Mouse (Mus musculus) hindbrain, embryonic 16.5 days (tissue): ENCODE measurements around the gene Gm10840. TPM values are rescaled to one million over a fixed set of nuclear protein-coding genes. Genes with fewer than 3 reads are reported as not detected.

Experiments used
- ATAC-seq: fragments of 200-750 bp; cut with Nextera tagmentation; 2 replicates; pipeline ENCODE4 v1.8.0; 2017; ENCODE audit warnings: moderate TSS enrichment, moderate library complexity
- H3K27ac ChIP-seq: fragments of 300-500 bp; sonication (generic); 2 replicates; pipeline ENCODE4 v1.5.1; 2014; ENCODE audit warnings: low read depth, mild to moderate bottlenecking, control low read depth, low read length, moderate library complexity
- H3K27me3 ChIP-seq: fragments of 300-500 bp; sonication (generic); replicated peaks from 2 replicates; pipeline ENCODE4 v1.6.1; 2014; ENCODE audit warnings: low read length; ENCODE audit not compliant: control insufficient read depth, insufficient read depth
- H3K36me3 ChIP-seq: fragments of 300-500 bp; sonication (generic); 2 replicates; pipeline ENCODE4 v1.6.1; 2014; ENCODE audit warnings: mild to moderate bottlenecking, low read length, moderate library complexity, mixed read lengths; ENCODE audit not compliant: control insufficient read depth, insufficient read depth
- H3K4me1 ChIP-seq: fragments of 300-500 bp; sonication (generic); 2 replicates; pipeline ENCODE4 v1.6.1; 2014; ENCODE audit warnings: low read depth, low read length; ENCODE audit not compliant: control insufficient read depth, insufficient read depth
- H3K4me2 ChIP-seq: fragments of 300-500 bp; sonication (generic); 2 replicates; pipeline ENCODE4 v1.6.1; 2014; ENCODE audit warnings: mild to moderate bottlenecking, low read length, control low read depth, moderate library complexity
- H3K4me3 ChIP-seq: fragments of 300-500 bp; sonication (generic); 2 replicates; pipeline ENCODE4 v1.5.1; 2014; ENCODE audit warnings: mild to moderate bottlenecking, low read length, control low read depth, moderate library complexity
- H3K9ac ChIP-seq: fragments of 300-500 bp; sonication (generic); 2 replicates; pipeline ENCODE4 v1.6.1; 2014; ENCODE audit warnings: low read depth, mild to moderate bottlenecking, control low read depth, low read length, moderate library complexity
- H3K9me3 ChIP-seq: fragments of 300-500 bp; sonication (generic); 2 replicates; pipeline ENCODE4 v1.6.1; 2014; ENCODE audit warnings: mild to moderate bottlenecking, low read length, moderate library complexity; ENCODE audit not compliant: control insufficient read depth
- WGBS: fragments of 180-500 bp; shearing (Covaris S2); extraction: QIAGEN DNeasy Blood & Tissue Kit; methylation state at CpG from one replicate; pipeline ENCODE4 v1.1.7; 2014; 5-methylcytosine and 5-hydroxymethylcytosine counted together
- polyA plus RNA-seq: library from polyadenylated mRNA; unstranded; fragments of >200 nt; fragmentation: Nextera tagmentation; extraction: Ambion mirVana; gene quantifications from 2 replicates; pipeline ENCODE4 v1.2.1, GENCODE M21; 2015

Gm10840 gene
- polyA plus RNA-seq, 1 experiment from 2014 or later = not detected

DNA sequence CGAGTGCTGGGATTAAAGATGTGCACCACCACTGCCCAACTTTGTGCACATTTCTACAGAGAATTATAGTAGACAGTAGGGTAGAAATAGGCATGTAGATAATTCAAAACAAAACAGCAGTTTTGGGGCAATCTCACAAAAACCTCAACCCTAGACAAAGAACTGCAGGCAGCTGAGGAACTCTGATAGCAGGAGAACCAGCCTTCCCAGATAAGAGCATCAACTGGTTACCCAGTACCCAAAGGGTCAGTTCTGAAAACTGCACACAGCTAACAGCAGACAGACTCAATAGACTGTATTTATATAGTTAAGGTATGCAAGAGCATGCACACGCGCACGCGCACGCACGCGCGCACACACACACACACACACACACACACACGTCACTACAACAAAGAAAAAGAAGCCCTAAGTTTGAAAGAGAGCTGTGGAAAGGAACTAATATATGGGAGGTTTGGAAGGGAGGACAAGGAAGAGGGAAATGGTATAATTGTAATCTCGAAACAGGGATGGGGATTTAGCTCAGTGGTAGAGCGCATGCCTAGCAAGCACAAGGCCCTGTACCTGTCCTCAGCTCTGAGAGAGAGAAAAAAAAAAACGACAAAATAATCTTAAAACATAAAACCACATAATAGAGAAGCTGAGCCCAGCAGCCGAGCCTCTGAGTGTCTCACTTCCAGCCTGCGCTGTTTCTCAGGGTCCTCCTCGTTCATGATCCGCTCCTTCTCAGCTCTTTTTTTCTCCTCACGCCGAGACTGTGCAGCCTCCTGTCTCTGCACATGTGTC, 40.9 kb downstream of the Gm10840 start:
- WGBS = 92% methylated on average over 19 of the region's 19 CpGs
- Histone ChIP-seq H3K4me2 (no peak overlapping the region), H3K9ac (no peak overlapping the region), H3K27ac (no peak overlapping the region), H3K36me3 (peaks cover 48% of the 10 kb centered on the region), H3K27me3 (no peaks in the 10 kb centered on the region), H3K4me1 (no peaks in the 10 kb centered on the region), H3K9me3 (no peaks in the 10 kb centered on the region), H3K4me3 (no peak overlapping the region)
- no peak for ATAC-seq

GRCm38 (mm10) chr11:106202123-106202465, 41.4 kb downstream of the Gm10840 start, which contains the start of gene Strada:
Gene Strada (minus strand): TSS chr11:106202168.
- Histone ChIP-seq H3K4me2 (no peak within 1 kb of the TSS), H3K36me3 (peaks cover 54% of the 10 kb centered on the region), H3K4me1 (no peaks in the 10 kb centered on the region), H3K9me3 (no peaks in the 10 kb centered on the region), H3K9ac (no peak within 1 kb of the TSS), H3K27ac (no peak within 1 kb of the TSS), H3K27me3 (no peaks in the 10 kb centered on the region), H3K4me3 (no peak within 1 kb of the TSS)
- no peak for ATAC-seq
- WGBS = 90% methylated on average over 5 of the region's 5 CpGs

Other genes starting within 250 kb of the Gm10840 start
- 63.8 and 65.4 TPM in 2 replicates for gene Cyb561, start 207.5 kb upstream of the Gm10840 start, polyA plus RNA-seq
- gene Ace, start 192.9 kb upstream of the Gm10840 start, polyA plus RNA-seq = 8.6 and 9.9 TPM in 2 replicates
- gene Ace3, start 166.2 kb upstream of the Gm10840 start, polyA plus RNA-seq = 0.06 TPM in 1 of 2 replicates, not detected in the other
- gene Kcnh6, start 152.7 kb upstream of the Gm10840 start, polyA plus RNA-seq = 2.7 and 3.1 TPM in 2 replicates
- gene Dcaf7, start 124.0 kb upstream of the Gm10840 start, polyA plus RNA-seq = 152 and 179 TPM in 2 replicates
- gene Taco1, start 94.8 kb upstream of the Gm10840 start, polyA plus RNA-seq = 7.4 and 7.8 TPM in 2 replicates
- gene Map3k3, start 76.2 kb upstream of the Gm10840 start, polyA plus RNA-seq = 6.2 and 11.9 TPM in 2 replicates
- 142 and 161 TPM in 2 replicates for gene Limd2, start within 50 bp of the Gm10840 start, polyA plus RNA-seq
- gene Strada, start 41.3 kb downstream of the Gm10840 start, polyA plus RNA-seq = 28.6 and 30.1 TPM in 2 replicates
- 109 and 113 TPM in 2 replicates for gene Ccdc47, start 55.5 kb downstream of the Gm10840 start, polyA plus RNA-seq
- gene Ddx42, start 56.1 kb downstream of the Gm10840 start, polyA plus RNA-seq = 77.9 and 87.4 TPM in 2 replicates
- 31.6 and 35.0 TPM in 2 replicates for gene Ftsj3, start 95.2 kb downstream of the Gm10840 start, polyA plus RNA-seq
- gene Psmc5, start 95.3 kb downstream of the Gm10840 start, polyA plus RNA-seq = 303 and 330 TPM in 2 replicates
- 9.6 and 11.2 TPM in 2 replicates for gene Smarcd2, start 112.1 kb downstream of the Gm10840 start, polyA plus RNA-seq
- 0.06 and 0.14 TPM in 2 replicates for gene Tcam1, start 115.8 kb downstream of the Gm10840 start, polyA plus RNA-seq
- gene Gh, start 141.0 kb downstream of the Gm10840 start, polyA plus RNA-seq = 0.61 TPM in 1 of 2 replicates, not detected in the other
- gene Cd79b, start 153.9 kb downstream of the Gm10840 start, polyA plus RNA-seq = 0.85 and 1.5 TPM in 2 replicates
- 0.06 TPM in 1 of 2 replicates, not detected in the other for gene Scn4a, start 192.4 kb downstream of the Gm10840 start, polyA plus RNA-seq
- not detected in 2 replicates for gene Prr29, start 204.6 kb downstream of the Gm10840 start, polyA plus RNA-seq
- 15.1 and 17.6 TPM in 2 replicates for gene Icam2, start 227.2 kb downstream of the Gm10840 start, polyA plus RNA-seq